Comparison of ENCODE assay signal across 9 mouse cellular contexts in the genomic region with DNA sequence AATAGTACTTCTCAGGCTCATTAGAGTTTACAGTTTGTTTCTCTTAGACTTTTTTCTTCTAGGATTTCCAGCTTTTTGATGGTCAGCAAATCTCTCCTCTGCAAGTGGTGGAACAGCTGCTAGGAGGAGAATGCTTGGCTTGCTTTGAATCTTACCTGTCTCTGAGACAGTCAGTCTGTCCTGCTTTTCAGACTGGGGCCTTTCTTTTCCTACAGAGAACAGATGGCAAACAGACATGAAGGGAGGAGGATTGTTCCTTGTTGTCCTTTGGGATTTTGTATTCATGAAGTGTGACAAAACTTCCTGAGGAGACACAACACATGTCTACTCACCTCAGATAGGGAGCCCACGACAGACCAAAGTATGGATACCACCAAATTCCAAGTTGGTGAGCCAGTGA. TPM values are rescaled to one million over a fixed set of nuclear protein-coding genes. Genes with fewer than 3 reads are reported as not detected.
DNase-seq lines count a peak whose midpoint lies in the region; ATAC-seq and TF ChIP-seq lines count a peak whose summit lies in the region.
"Had no signal": no experiment of that assay in that cellular context is flagged by ENCODE, and none has a peak within 500 bp of the region (broad histone marks: within the 10 kb centered on the region; RNA-seq: fewer than 3 reads in every experiment).

No protein-coding gene starts in this region.

- no peaks in the 10 kb centered on the region for H3K27me3 ChIP-seq in embryonic facial prominence, embryonic 14.5 days (replicated peaks; ENCODE audit: control insufficient read depth, insufficient read depth, low read length)
- no peaks in the 10 kb centered on the region for H3K27me3 ChIP-seq in hindbrain, embryonic 15.5 days
- H3K27me3 ChIP-seq in neural tube, embryonic 14.5 days (ENCODE audit: control insufficient read depth, insufficient read depth, low read length), result no peaks in the 10 kb centered on the region

- TF ChIP-seq CTCF in layer of hippocampus, adult 2 months (conservative IDR thresholded peaks at IDR 0.05), result no peak

- no peak for DNase-seq in layer of hippocampus, adult 2 months (ENCODE audit: low spot score in 2 of 2)
- DNase-seq in layer of hippocampus, adult 9-10 months (ENCODE audit: low spot score), result no peak
- no peak for DNase-seq in embryonic facial prominence, embryonic 14.5 days (ENCODE audit: low spot score)
- no peak for DNase-seq in urinary bladder, postnatal 25 days (ENCODE audit: low spot score)
- DNase-seq in frontal cortex, adult 2 months (ENCODE audit: extremely low spot score in 1 of 2, low spot score in 1 of 2), result no peak
- DNase-seq: thymus, adult 18-20 months had no signal

- H3K4me1 ChIP-seq in embryonic facial prominence, embryonic 14.5 days (ENCODE audit: control insufficient read depth, insufficient read depth, low read length), result peaks cover 22% of the 10 kb centered on the region
- peaks cover 27% of the 10 kb centered on the region for H3K4me1 ChIP-seq in hindbrain, embryonic 15.5 days (replicated peaks)
- peaks cover 16% of the 10 kb centered on the region for H3K4me1 ChIP-seq in neural tube, embryonic 14.5 days (ENCODE audit: control insufficient read depth, insufficient read depth, low read length)

- H3K4me3 ChIP-seq in layer of hippocampus, adult 2 months, result no peak overlapping the region
- H3K4me3 ChIP-seq in embryonic facial prominence, embryonic 14.5 days (ENCODE audit: low read depth, low read length), result no peak overlapping the region
- no peak overlapping the region for H3K4me3 ChIP-seq in hindbrain, embryonic 15.5 days
- H3K4me3 ChIP-seq in neural tube, embryonic 14.5 days (ENCODE audit: low read depth, low read length), result no peak overlapping the region

- no peak for ATAC-seq in embryonic facial prominence, embryonic 14.5 days (ENCODE audit: low read depth)
- ATAC-seq in hindbrain, embryonic 15.5 days (ENCODE audit: low FRiP score, low read depth), result 0 out of 2 replicates have a peak, but pooled peaks have one; percentile 35
- no peak; the same call in 1 of the 2 replicates for ATAC-seq in neural tube, embryonic 14.5 days (ENCODE audit: low read depth)

- WGBS in embryonic facial prominence, embryonic 14.5 days, result 35% methylated on average over 1 of the region's 1 CpGs
- 19% methylated on average over 1 of the region's 1 CpGs for WGBS in hindbrain, embryonic 15.5 days
- WGBS in neural tube, embryonic 14.5 days, result 29% methylated on average over 1 of the region's 1 CpGs

- 0 out of 2 replicates have a peak, but pooled peaks cover 3% of the 10 kb centered on the region for H3K36me3 ChIP-seq in embryonic facial prominence, embryonic 14.5 days (ENCODE audit: control insufficient read depth, insufficient read depth, low read length)
- H3K36me3 ChIP-seq in hindbrain, embryonic 15.5 days, result no peaks in the 10 kb centered on the region
- H3K36me3 ChIP-seq in neural tube, embryonic 14.5 days (ENCODE audit: control insufficient read depth, insufficient read depth, low read length), result no peaks in the 10 kb centered on the region

- peak overlapping the region; percentile 81 for H3K27ac ChIP-seq in layer of hippocampus, adult 2 months
- peak overlapping the region; percentile 64 for H3K27ac ChIP-seq in embryonic facial prominence, embryonic 14.5 days (replicated peaks; ENCODE audit: low read depth, low read length)
- peak overlapping the region; percentile 81 for H3K27ac ChIP-seq in hindbrain, embryonic 15.5 days (replicated peaks)
- H3K27ac ChIP-seq in neural tube, embryonic 14.5 days (ENCODE audit: low read depth, low read length), result peak overlapping the region; percentile 69

- H3K4me2 ChIP-seq in embryonic facial prominence, embryonic 14.5 days (ENCODE audit: low read depth, low read length), result no peak overlapping the region
- no peak overlapping the region for H3K4me2 ChIP-seq in hindbrain, embryonic 15.5 days
- no peak overlapping the region for H3K4me2 ChIP-seq in neural tube, embryonic 14.5 days (ENCODE audit: low read depth, low read length)

- H3K9me3 ChIP-seq in embryonic facial prominence, embryonic 14.5 days (ENCODE audit: control insufficient read depth, low read length), result no peaks in the 10 kb centered on the region
- H3K9me3 ChIP-seq in hindbrain, embryonic 15.5 days, result no peaks in the 10 kb centered on the region
- H3K9me3 ChIP-seq in neural tube, embryonic 14.5 days (ENCODE audit: control insufficient read depth, low read length), result no peaks in the 10 kb centered on the region

- no peak overlapping the region for H3K9ac ChIP-seq in embryonic facial prominence, embryonic 14.5 days (ENCODE audit: low read depth, low read length)
- no peak overlapping the region for H3K9ac ChIP-seq in hindbrain, embryonic 15.5 days
- H3K9ac ChIP-seq in neural tube, embryonic 14.5 days (replicated peaks; ENCODE audit: low read depth, low read length), result no peak overlapping the region

RNA-seq across cellular contexts. Expression of gene Eif2b3, which starts 21.6 kb away (rescaled TPM):
- 10 to 100 TPM; 19.7 to 20.6 TPM for total RNA-seq in layer of hippocampus, adult 2 months (2021)
- polyA plus RNA-seq in embryonic facial prominence, embryonic 14.5 days (2014; fragmentation: Nextera tagmentation; extraction: Ambion mirVana), result 38.6 and 48.4 TPM in 2 replicates
- 43.8 and 46.8 TPM in 2 replicates for polyA plus RNA-seq in hindbrain, embryonic 15.5 days (2015; fragmentation: Nextera tagmentation; extraction: Ambion mirVana)
- 54.6 and 54.9 TPM in 2 replicates for polyA plus RNA-seq in neural tube, embryonic 14.5 days (2014; fragmentation: Nextera tagmentation; extraction: Ambion mirVana)
- 18.9 and 19.7 TPM in 2 replicates for polyA plus RNA-seq in frontal cortex, adult 2 months (2012; rRNA removed)

RNA-seq across cellular contexts. Expression of gene Hectd3, which starts 45.7 kb away (rescaled TPM):
- 10 to 100 TPM; 44.9 to 46.1 TPM for total RNA-seq in layer of hippocampus, adult 2 months (2021)
- 9.1 and 9.8 TPM in 2 replicates for polyA plus RNA-seq in embryonic facial prominence, embryonic 14.5 days (2014; fragmentation: Nextera tagmentation; extraction: Ambion mirVana)
- polyA plus RNA-seq in hindbrain, embryonic 15.5 days (2015; fragmentation: Nextera tagmentation; extraction: Ambion mirVana), result 25.3 and 30.1 TPM in 2 replicates
- polyA plus RNA-seq in neural tube, embryonic 14.5 days (2014; fragmentation: Nextera tagmentation; extraction: Ambion mirVana), result 19.3 and 22.6 TPM in 2 replicates
- 42.2 and 45.7 TPM in 2 replicates for polyA plus RNA-seq in frontal cortex, adult 2 months (2012; rRNA removed)

RNA-seq across cellular contexts. Expression of gene Urod, which starts 46.6 kb away (rescaled TPM):
- 10 to 100 TPM; 58.5 to 59.2 TPM for total RNA-seq in layer of hippocampus, adult 2 months (2021)
- 74.0 and 77.1 TPM in 2 replicates for polyA plus RNA-seq in embryonic facial prominence, embryonic 14.5 days (2014; fragmentation: Nextera tagmentation; extraction: Ambion mirVana)
- 56.6 and 59.4 TPM in 2 replicates for polyA plus RNA-seq in hindbrain, embryonic 15.5 days (2015; fragmentation: Nextera tagmentation; extraction: Ambion mirVana)
- polyA plus RNA-seq in neural tube, embryonic 14.5 days (2014; fragmentation: Nextera tagmentation; extraction: Ambion mirVana), result 56.0 and 59.0 TPM in 2 replicates
- 71.0 and 74.3 TPM in 2 replicates for polyA plus RNA-seq in frontal cortex, adult 2 months (2012; rRNA removed)

RNA-seq across cellular contexts. Expression of gene Ptch2, which starts 55.1 kb away (rescaled TPM):
- 1 to 10 TPM; 1.5 to 2.7 TPM for total RNA-seq in layer of hippocampus, adult 2 months (2021)
- 9.0 and 11.0 TPM in 2 replicates for polyA plus RNA-seq in embryonic facial prominence, embryonic 14.5 days (2014; fragmentation: Nextera tagmentation; extraction: Ambion mirVana)
- polyA plus RNA-seq in hindbrain, embryonic 15.5 days (2015; fragmentation: Nextera tagmentation; extraction: Ambion mirVana), result 7.3 and 8.0 TPM in 2 replicates
- 5.6 and 6.4 TPM in 2 replicates for polyA plus RNA-seq in neural tube, embryonic 14.5 days (2014; fragmentation: Nextera tagmentation; extraction: Ambion mirVana)
- 2.7 and 2.9 TPM in 2 replicates for polyA plus RNA-seq in frontal cortex, adult 2 months (2012; rRNA removed)
- total RNA-seq: MEL had no signal
